Mouse (Mus musculus) cerebellum, postnatal 4 days (tissue): ENCODE results near the gene Hnrnpf.

ENCODE experiments used
- DNase-seq, 2 experiments: peaks; one replicate each; pipeline ENCODE4 v3.0.0; 2022; ENCODE audit warnings: low spot score in 2 of 2, mixed read lengths in 1 of 2

Gene Hnrnpf

GRCm38 (mm10) chr6:117891369-117892160 is 8.6 kb upstream of the Hnrnpf start:
- no peak for DNase-seq

GRCm38 (mm10) chr6:117892386-117892785 is 7.7 kb upstream of the Hnrnpf start:
- no peak for DNase-seq

GRCm38 (mm10) chr6:117893435-117893834 is 6.7 kb upstream of the Hnrnpf start:
- no peak for DNase-seq

DNA sequence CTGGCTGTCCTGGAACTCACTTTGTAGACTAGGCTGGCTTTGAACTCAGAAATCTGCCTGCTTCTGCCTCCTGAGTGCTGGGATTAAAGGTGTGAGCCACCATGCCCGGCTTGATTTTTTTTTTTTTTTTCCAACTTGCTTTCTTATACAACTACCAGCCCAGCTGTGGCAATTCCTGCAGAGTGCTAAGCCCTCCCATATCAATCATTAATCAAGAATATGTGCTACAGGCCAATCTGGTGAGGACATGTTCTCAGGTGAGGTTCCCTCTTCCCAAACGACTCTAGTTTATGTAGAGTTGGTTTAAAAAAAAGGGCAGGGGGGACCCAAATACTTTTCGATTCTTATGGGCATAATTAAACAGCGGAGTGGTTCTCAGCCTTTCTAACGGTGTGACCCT is 2.3 kb upstream of the Hnrnpf start:
- no peak for DNase-seq

DNA sequence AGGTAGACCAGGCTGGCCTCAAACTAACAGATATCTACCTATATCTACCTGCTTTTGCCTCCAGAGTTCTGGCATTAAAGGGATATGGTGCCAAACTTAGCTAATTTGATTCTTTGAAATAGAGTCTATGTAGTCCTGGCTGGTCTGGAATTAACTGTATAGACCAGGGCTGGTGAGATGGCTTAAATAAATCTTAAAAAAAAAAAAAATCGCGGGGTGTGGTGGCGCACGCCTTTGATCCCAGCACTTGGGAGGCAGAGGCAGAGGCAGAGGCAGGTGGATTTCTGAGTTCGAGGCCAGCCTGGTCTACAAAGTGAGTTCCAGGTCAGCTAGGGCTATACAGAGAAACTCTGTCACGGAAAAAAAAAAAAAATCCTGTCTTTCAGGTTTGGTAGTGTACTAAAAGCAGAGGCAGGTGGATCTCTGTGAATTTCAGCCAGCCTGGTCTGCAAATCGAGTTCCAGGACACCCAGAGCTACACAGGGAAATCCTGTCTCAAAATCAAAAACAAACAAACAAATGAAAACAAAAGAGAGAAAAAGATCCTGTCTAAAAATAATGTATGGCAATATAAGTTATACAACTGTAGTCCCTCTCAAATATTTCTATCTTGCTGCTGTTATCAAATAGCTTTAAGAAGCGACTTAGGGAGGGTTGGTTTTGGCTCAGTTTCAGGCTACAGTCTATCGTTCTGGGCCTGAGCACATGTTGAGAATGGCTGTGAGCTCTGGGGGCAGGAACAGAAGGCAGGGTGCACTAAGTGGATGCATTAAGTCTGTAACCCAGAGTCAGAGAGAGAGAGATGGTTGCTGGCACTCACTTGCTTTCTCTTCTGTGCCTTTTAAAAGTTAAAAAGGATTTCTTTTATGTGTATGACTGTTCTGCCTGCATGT is 1.6 kb downstream of the Hnrnpf start:
- DNase-seq: no peak

- DNase-seq: no peak
Observed at GRCm38 (mm10) chr6:117902556-117902955, 2.4 kb downstream of the Hnrnpf start.

- no peak for DNase-seq
Observed at GRCm38 (mm10) chr6:117903836-117904235, 3.7 kb downstream of the Hnrnpf start.

- DNase-seq: no peak
Observed at GRCm38 (mm10) chr6:117905260-117905930, 5.3 kb downstream of the Hnrnpf start.

GRCm38 (mm10) chr6:117906015-117906531 is 5.9 kb downstream of the Hnrnpf start:
- DNase-seq: no peak

GRCm38 (mm10) chr6:117906590-117907271 is 6.6 kb downstream of the Hnrnpf start:
- DNase-seq: peak; percentile 88 to 96

DNA sequence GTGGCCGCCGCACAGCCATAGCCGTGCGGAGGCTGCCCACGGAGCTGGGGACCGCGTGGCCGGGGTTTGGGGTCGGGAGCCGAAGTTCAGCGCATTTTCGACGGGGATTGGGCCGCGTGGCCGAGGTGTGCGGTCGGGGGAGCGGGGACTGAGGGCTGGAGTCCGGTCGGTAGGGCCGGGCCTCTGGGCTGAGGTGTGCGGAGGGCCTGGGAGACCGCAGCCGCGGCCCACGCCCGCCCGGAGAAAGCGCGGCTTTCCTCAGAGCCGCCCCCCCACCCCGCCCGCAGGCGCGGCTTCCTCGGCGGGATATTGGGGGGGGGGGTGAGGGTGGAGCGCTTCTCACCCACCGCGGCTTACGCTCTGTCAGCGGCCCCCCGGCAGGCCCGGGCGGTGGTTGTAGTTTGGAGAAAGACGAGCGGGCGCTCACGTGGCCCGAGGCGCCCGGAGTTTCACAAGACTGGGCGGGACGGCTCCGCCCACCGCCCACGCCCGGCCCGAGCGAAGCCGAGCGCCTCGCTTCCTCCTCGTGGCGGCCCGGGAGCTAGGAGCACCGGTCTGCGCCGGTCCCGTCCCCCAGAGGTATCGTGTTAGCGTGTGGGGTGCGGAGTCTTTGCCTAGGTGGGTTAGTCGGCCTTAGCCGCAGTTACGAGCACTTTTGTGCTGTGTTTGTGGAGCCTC is 7.3 kb downstream of the Hnrnpf start:
- peak; percentile 46 to 67 for DNase-seq

DNA sequence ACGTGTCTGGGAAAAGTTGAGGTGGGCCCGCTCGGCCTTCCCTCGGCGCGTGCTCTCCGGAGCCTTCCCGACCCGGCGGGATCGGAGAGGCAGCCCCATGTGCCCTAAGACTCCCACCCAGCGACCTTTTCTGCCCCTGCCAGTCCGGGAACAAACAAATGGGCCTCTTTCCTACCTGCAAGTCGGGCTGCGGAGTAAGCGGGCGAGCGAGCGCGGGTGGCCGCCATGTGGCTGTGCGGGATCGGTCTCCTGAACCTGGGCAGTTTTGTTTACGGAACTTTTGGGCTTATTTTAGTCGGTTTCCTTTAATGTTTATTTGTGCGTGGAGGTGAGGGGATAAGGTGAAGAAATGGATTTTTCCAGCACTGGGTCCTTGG is 7.8 kb downstream of the Hnrnpf start:
- no peak for DNase-seq

DNA sequence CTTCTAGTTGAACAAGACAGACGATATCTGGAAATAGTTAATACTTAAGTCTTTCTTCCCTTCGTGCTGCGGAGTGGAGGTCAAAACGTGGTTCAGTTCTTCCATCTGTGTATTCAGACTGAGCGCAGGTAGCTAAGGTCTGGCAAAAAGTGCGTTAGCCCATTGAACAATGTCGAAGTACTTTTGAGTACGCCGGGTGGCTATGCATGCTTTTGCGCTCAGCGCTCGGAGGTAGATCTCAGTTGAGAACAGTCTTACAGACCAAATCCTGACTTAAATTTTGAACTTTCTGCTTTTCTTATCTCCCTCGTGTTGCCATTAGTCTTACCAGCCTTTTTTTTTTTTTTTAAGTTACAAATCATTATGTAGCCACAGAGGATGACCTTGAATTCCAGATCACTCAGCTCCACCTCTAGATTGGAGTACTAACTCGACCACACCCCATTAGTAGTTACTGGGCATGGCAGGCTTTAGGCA is 8.3 kb downstream of the Hnrnpf start:
- no peak for DNase-seq

- DNase-seq: no peak
Observed at GRCm38 (mm10) chr6:117910120-117910661, 10.1 kb downstream of the Hnrnpf start.

- DNase-seq: no peak
Observed at GRCm38 (mm10) chr6:117914541-117914940, 14.4 kb downstream of the Hnrnpf start.

DNA sequence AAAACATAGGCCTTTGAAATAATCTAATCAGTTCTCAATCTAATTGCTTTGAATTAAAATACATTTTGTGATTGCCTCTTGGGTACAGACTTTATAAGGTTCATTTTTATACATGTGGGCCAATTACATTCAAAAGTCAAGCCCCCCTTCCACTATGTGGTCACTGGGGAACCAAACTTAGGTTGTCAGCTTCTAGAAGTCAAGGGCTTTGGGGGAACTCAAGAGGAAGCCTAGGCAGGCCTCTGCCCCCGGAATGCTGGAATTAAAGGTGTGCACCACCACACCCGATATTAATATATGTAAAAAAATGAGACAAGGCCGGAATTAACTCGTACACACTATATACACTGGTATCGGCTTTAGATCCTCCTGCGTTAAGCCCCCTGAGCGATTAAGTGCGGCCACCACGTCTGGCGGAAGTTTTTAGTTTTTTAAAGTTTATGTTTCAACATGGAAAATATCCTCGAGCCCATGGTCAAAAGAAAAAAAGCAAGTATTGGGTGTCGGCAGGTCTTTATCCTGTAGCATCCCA is 16.1 kb downstream of the Hnrnpf start:
- no peak for DNase-seq

- peak; percentile 25 to 66 for DNase-seq
Observed at GRCm38 (mm10) chr6:117916737-117917426, 16.8 kb downstream of the Hnrnpf start.

GRCm38 (mm10) chr6:117917576-117917975 is 17.5 kb downstream of the Hnrnpf start:
- peak in 1 of 2 experiments; percentile 37 for DNase-seq

GRCm38 (mm10) chr6:117918043-117918442 is 17.9 kb downstream of the Hnrnpf start:
- DNase-seq: no peak
